Mouse (Mus musculus) lung, postnatal 0 days (tissue): ENCODE measurements at regions not wholly inside any gene's neighbourhood (a gene's known extent, or its start where the extent isn't known, plus 50 kb on each side); places are given as distances from the start of the nearest gene placed in this dataset.

Experiments
- ATAC-seq: fragments of 200-750 bp; cut with Nextera tagmentation; 2 replicates; pipeline ENCODE4 v1.8.0; 2017; ENCODE audit warnings: moderate library complexity
- DNase-seq: peaks from one replicate; pipeline ENCODE4 v3.0.0-alpha.2; 2016; ENCODE audit warnings: low spot score
- H3K27ac ChIP-seq: fragments of 300-500 bp; sonication (generic); 2 replicates; pipeline ENCODE4 v1.5.1; 2014; ENCODE audit warnings: antibody characterized with exemption, mild to moderate bottlenecking, low read length, mixed read lengths
- H3K27me3 ChIP-seq: fragments of 300-500 bp; sonication (generic); replicated peaks from 2 replicates; pipeline ENCODE4 v1.6.1; 2014; ENCODE audit warnings: low read length, mixed read lengths; ENCODE audit not compliant: insufficient read depth
- H3K36me3 ChIP-seq: fragments of 300-500 bp; sonication (generic); 2 replicates; pipeline ENCODE4 v1.6.1; 2014; ENCODE audit warnings: low read length, mixed read lengths; ENCODE audit not compliant: insufficient read depth
- H3K4me1 ChIP-seq: fragments of 300-500 bp; sonication (generic); 2 replicates; pipeline ENCODE4 v1.6.1; 2014; ENCODE audit warnings: antibody characterized with exemption, low read depth, low read length, mixed read lengths; ENCODE audit not compliant: insufficient read depth
- H3K4me2 ChIP-seq: fragments of 300-500 bp; sonication (generic); replicated peaks from 2 replicates; pipeline ENCODE4 v1.6.1; 2014; ENCODE audit warnings: low read depth, mild to moderate bottlenecking, low read length, moderate library complexity, mixed read lengths
- H3K4me3 ChIP-seq: fragments of 300-500 bp; sonication (generic); 2 replicates; pipeline ENCODE4 v1.5.1; 2014; ENCODE audit warnings: low read depth, low read length
- H3K9ac ChIP-seq: fragments of 300-500 bp; sonication (generic); replicated peaks from 2 replicates; pipeline ENCODE4 v1.6.1; 2014; ENCODE audit warnings: low read depth, mild to moderate bottlenecking
- H3K9me3 ChIP-seq: fragments of 300-500 bp; sonication (generic); 2 replicates; pipeline ENCODE4 v1.6.1; 2016; ENCODE audit warnings: low read length, mixed read lengths
- CTCF ChIP-seq: IDR thresholded peaks from 2 replicates; pipeline ENCODE4 v1.5.1; 2016; ENCODE audit warnings: antibody characterized with exemption, mild to moderate bottlenecking
- EP300 ChIP-seq: IDR thresholded peaks from 2 replicates; pipeline ENCODE4 v1.6.1; 2016; ENCODE audit warnings: antibody characterized with exemption, mild to moderate bottlenecking, control low read depth
- WGBS: fragments of 180-500 bp; shearing (Covaris S2); extraction: QIAGEN DNeasy Blood & Tissue Kit; methylation state at CpG from one replicate; pipeline ENCODE4 v1.1.7; 2014; 5-methylcytosine and 5-hydroxymethylcytosine counted together

- DNase-seq, result no peak
- WGBS, result 47% methylated on average over 2 of the region's 2 CpGs
Observed at GRCm38 (mm10) chr14:29784506-29784905, 62.8 kb upstream of the Cacna2d3 start.

GRCm38 (mm10) chr14:29786431-29786830 is 64.8 kb upstream of the Cacna2d3 start:
- H3K27me3 ChIP-seq, result no peaks in the 10 kb centered on the region
- no peaks in the 10 kb centered on the region for H3K36me3 ChIP-seq
- H3K4me1 ChIP-seq, result no peaks in the 10 kb centered on the region
- H3K27ac ChIP-seq, result no peak overlapping the region
- DNase-seq, result no peak
- H3K9me3 ChIP-seq, result no peaks in the 10 kb centered on the region
- H3K4me3 ChIP-seq, result no peak overlapping the region
- no peak overlapping the region for H3K4me2 ChIP-seq
- 59% methylated on average over 3 of the region's 3 CpGs for WGBS
- no peak for ATAC-seq
- no peak overlapping the region for H3K9ac ChIP-seq
- no peak for TF ChIP-seq CTCF
- TF ChIP-seq EP300, result no peak

More at GRCm38 (mm10) chr14:29784506-29784905, 62.8 kb upstream of the Cacna2d3 start:
- H3K4me3 ChIP-seq, result no peak overlapping the region
- no peaks in the 10 kb centered on the region for H3K4me1 ChIP-seq
- no peak for ATAC-seq
- H3K27ac ChIP-seq, result no peak overlapping the region
- TF ChIP-seq EP300, result no peak
- no peak for TF ChIP-seq CTCF
- H3K9ac ChIP-seq, result no peak overlapping the region
- no peaks in the 10 kb centered on the region for H3K36me3 ChIP-seq
- no peaks in the 10 kb centered on the region for H3K9me3 ChIP-seq
- H3K4me2 ChIP-seq, result no peak overlapping the region
- H3K27me3 ChIP-seq, result no peaks in the 10 kb centered on the region

GRCm38 (mm10) chr14:29787796-29788195 is 66.1 kb upstream of the Cacna2d3 start:
- Histone ChIP-seq H3K27me3 (no peaks in the 10 kb centered on the region), H3K27ac (no peak overlapping the region), H3K9ac (no peak overlapping the region), H3K36me3 (no peaks in the 10 kb centered on the region), H3K4me2 (no peak overlapping the region), H3K4me3 (no peak overlapping the region), H3K4me1 (no peaks in the 10 kb centered on the region), H3K9me3 (no peaks in the 10 kb centered on the region)
- 88% methylated on average over 7 of the region's 7 CpGs for WGBS
- no peak for DNase-seq
- TF ChIP-seq EP300, result no peak
- no peak for TF ChIP-seq CTCF
- ATAC-seq, result no peak

- ATAC-seq (no peak), DNase-seq (no peak)
- TF ChIP-seq CTCF, result no peak
- no peak for TF ChIP-seq EP300
- H3K27me3 ChIP-seq, result no peaks in the 10 kb centered on the region
- no peak overlapping the region for H3K27ac ChIP-seq
- WGBS, result 74% methylated on average over 7 of the region's 7 CpGs
- no peak overlapping the region for H3K4me2 ChIP-seq
- no peaks in the 10 kb centered on the region for H3K9me3 ChIP-seq
- no peaks in the 10 kb centered on the region for H3K4me1 ChIP-seq
- no peak overlapping the region for H3K4me3 ChIP-seq
- no peak overlapping the region for H3K9ac ChIP-seq
- H3K36me3 ChIP-seq, result no peaks in the 10 kb centered on the region
Observed at GRCm38 (mm10) chr14:29788351-29788750, 66.7 kb upstream of the Cacna2d3 start.

GRCm38 (mm10) chr14:29795325-29795724 is 73.7 kb upstream of the Cacna2d3 start:
- TF ChIP-seq EP300 (no peak), CTCF (no peak)
- ATAC-seq (no peak), DNase-seq (no peak)
- Histone ChIP-seq H3K4me1 (no peaks in the 10 kb centered on the region), H3K4me3 (no peak overlapping the region), H3K27me3 (no peaks in the 10 kb centered on the region), H3K27ac (no peak overlapping the region), H3K9me3 (no peaks in the 10 kb centered on the region), H3K36me3 (no peaks in the 10 kb centered on the region), H3K4me2 (no peak overlapping the region), H3K9ac (no peak overlapping the region)
- WGBS, result 42% methylated on average over 2 of the region's 2 CpGs

- Histone ChIP-seq H3K4me1 (no peaks in the 10 kb centered on the region), H3K4me3 (no peak overlapping the region), H3K9ac (no peak overlapping the region), H3K9me3 (no peaks in the 10 kb centered on the region), H3K36me3 (no peaks in the 10 kb centered on the region), H3K27me3 (no peaks in the 10 kb centered on the region), H3K4me2 (no peak overlapping the region), H3K27ac (no peak overlapping the region)
- TF ChIP-seq EP300, result no peak
- WGBS, result 55% methylated on average over 7 of the region's 7 CpGs
- no peak for DNase-seq
- ATAC-seq, result no peak
Observed at GRCm38 (mm10) chr14:29796396-29796795, 74.7 kb upstream of the Cacna2d3 start.

- no peak for DNase-seq
- H3K36me3 ChIP-seq, result no peaks in the 10 kb centered on the region
- TF ChIP-seq EP300 (no peak), CTCF (no peak)
- H3K4me3 ChIP-seq, result no peak overlapping the region
- no peak overlapping the region for H3K9ac ChIP-seq
- no peak overlapping the region for H3K4me2 ChIP-seq
- no peak for ATAC-seq
- no peak overlapping the region for H3K27ac ChIP-seq
- H3K4me1 ChIP-seq, result no peaks in the 10 kb centered on the region
- WGBS, result 72% methylated on average over 13 of the region's 13 CpGs
- H3K9me3 ChIP-seq, result no peaks in the 10 kb centered on the region
- no peaks in the 10 kb centered on the region for H3K27me3 ChIP-seq
Observed at GRCm38 (mm10) chr14:29799852-29800251, 78.2 kb upstream of the Cacna2d3 start.
